Mouse (Mus musculus): ENCODE results near the gene Tmigd3. TPM values are rescaled to one million over a fixed set of nuclear protein-coding genes. Genes with fewer than 3 reads are reported as not detected.

Tmigd3 gene
- polyA plus RNA-seq, 1 experiment from 2014 or later: 0.41 TPM

GRCm38 (mm10) chr3:105861747-105862366, 8.8 kb upstream of the Tmigd3 start:
- ATAC-seq (ENCODE audit: insufficient number of reproducible peaks, insufficient read depth, low FRiP score, low read depth): no peak
- H3K27ac ChIP-seq (replicated peaks in 1 of 2; ENCODE audit: control insufficient read depth in 1 of 2, insufficient read depth in 1 of 2, low read depth in 2 of 2, low read length in 2 of 2): no peak overlapping the region
- WGBS: 52% methylated on average over 7 of the region's 7 CpGs

GRCm38 (mm10) chr3:105864123-105864522, 6.6 kb upstream of the Tmigd3 start:
- H3K36me3 ChIP-seq (ENCODE audit: control insufficient read depth, insufficient read depth, low read length): no peaks in the 10 kb centered on the region
- ATAC-seq (ENCODE audit: insufficient number of reproducible peaks, insufficient read depth, low FRiP score, low read depth): no peak
- H3K9me3 ChIP-seq (ENCODE audit: control insufficient read depth, low read length): no peaks in the 10 kb centered on the region
- H3K4me3 ChIP-seq (ENCODE audit: control insufficient read depth in 1 of 2, insufficient read depth in 1 of 2, low read depth in 1 of 2, low read length in 2 of 2): no peak overlapping the region
- peaks cover 6 to 13% of the 10 kb centered on the region in 2 experiments for H3K4me1 ChIP-seq (ENCODE audit: control insufficient read depth in 2 of 2, insufficient read depth in 2 of 2, low read length in 2 of 2)
- no peak overlapping the region for H3K27ac ChIP-seq (replicated peaks in 1 of 2; ENCODE audit: control insufficient read depth in 1 of 2, insufficient read depth in 1 of 2, low read depth in 2 of 2, low read length in 2 of 2)
- H3K27me3 ChIP-seq (ENCODE audit: control insufficient read depth, insufficient read depth, low read length): no peaks in the 10 kb centered on the region
- whole genome bisulfite sequencing: 51% methylated on average over 1 of the region's 1 CpGs
- no peak overlapping the region for H3K9ac ChIP-seq (ENCODE audit: low read length)
- no peak overlapping the region for H3K4me2 ChIP-seq (ENCODE audit: low read length)

More at GRCm38 (mm10) chr3:105861747-105862366, 8.8 kb upstream of the Tmigd3 start:
- H3K4me3 ChIP-seq (ENCODE audit: control insufficient read depth in 1 of 2, insufficient read depth in 1 of 2, low read depth in 1 of 2, low read length in 2 of 2): no peak overlapping the region
- H3K4me2 ChIP-seq (ENCODE audit: low read length): no peak overlapping the region
- H3K4me1 ChIP-seq (ENCODE audit: control insufficient read depth in 2 of 2, insufficient read depth in 2 of 2, low read length in 2 of 2): no peaks in the 10 kb centered on the region
- no peaks in the 10 kb centered on the region for H3K27me3 ChIP-seq (ENCODE audit: control insufficient read depth, insufficient read depth, low read length)
- H3K9me3 ChIP-seq (ENCODE audit: control insufficient read depth, low read length): no peaks in the 10 kb centered on the region
- H3K9ac ChIP-seq (ENCODE audit: low read length): no peak overlapping the region
- no peaks in the 10 kb centered on the region for H3K36me3 ChIP-seq (ENCODE audit: control insufficient read depth, insufficient read depth, low read length)

GRCm38 (mm10) chr3:105865122-105865521, 5.6 kb upstream of the Tmigd3 start:
- H3K4me3 ChIP-seq (ENCODE audit: control insufficient read depth in 1 of 2, insufficient read depth in 1 of 2, low read depth in 1 of 2, low read length in 2 of 2): no peak overlapping the region
- no peaks in the 10 kb centered on the region for H3K36me3 ChIP-seq (ENCODE audit: control insufficient read depth, insufficient read depth, low read length)
- no peak for ATAC-seq (ENCODE audit: insufficient number of reproducible peaks, insufficient read depth, low FRiP score, low read depth)
- peaks cover 6 to 13% of the 10 kb centered on the region in 2 experiments for H3K4me1 ChIP-seq (ENCODE audit: control insufficient read depth in 2 of 2, insufficient read depth in 2 of 2, low read length in 2 of 2)
- 74% methylated on average over 9 of the region's 9 CpGs for WGBS
- H3K4me2 ChIP-seq (ENCODE audit: low read length): no peak overlapping the region
- H3K9me3 ChIP-seq (ENCODE audit: control insufficient read depth, low read length): no peaks in the 10 kb centered on the region
- H3K9ac ChIP-seq (ENCODE audit: low read length): no peak overlapping the region
- H3K27me3 ChIP-seq (ENCODE audit: control insufficient read depth, insufficient read depth, low read length): no peaks in the 10 kb centered on the region
- H3K27ac ChIP-seq (replicated peaks in 1 of 2; ENCODE audit: control insufficient read depth in 1 of 2, insufficient read depth in 1 of 2, low read depth in 2 of 2, low read length in 2 of 2): no peak overlapping the region

GRCm38 (mm10) chr3:105868135-105868534, 2.6 kb upstream of the Tmigd3 start:
- Histone ChIP-seq H3K4me3 (ENCODE audit: control insufficient read depth in 1 of 2, insufficient read depth in 1 of 2, low read depth in 1 of 2, low read length in 2 of 2) (no peak overlapping the region), H3K4me1 (ENCODE audit: control insufficient read depth in 2 of 2, insufficient read depth in 2 of 2, low read length in 2 of 2) (peaks cover 12 to 22% of the 10 kb centered on the region in 2 experiments), H3K27me3 (ENCODE audit: control insufficient read depth, insufficient read depth, low read length) (no peaks in the 10 kb centered on the region), H3K4me2 (ENCODE audit: low read length) (no peak overlapping the region), H3K36me3 (ENCODE audit: control insufficient read depth, insufficient read depth, low read length) (no peaks in the 10 kb centered on the region), H3K9me3 (ENCODE audit: control insufficient read depth, low read length) (no peaks in the 10 kb centered on the region), H3K9ac (ENCODE audit: low read length) (no peak overlapping the region), H3K27ac (replicated peaks in 1 of 2; ENCODE audit: control insufficient read depth in 1 of 2, insufficient read depth in 1 of 2, low read depth in 2 of 2, low read length in 2 of 2) (peak overlapping the region in 1 of 2 experiments; percentile 42; a peak in 1 of 4 replicates)
- WGBS: 6% methylated on average over 2 of the region's 2 CpGs
- no peak for ATAC-seq (ENCODE audit: insufficient number of reproducible peaks, insufficient read depth, low FRiP score, low read depth)

- Histone ChIP-seq H3K27ac (replicated peaks in 1 of 2; ENCODE audit: control insufficient read depth in 1 of 2, insufficient read depth in 1 of 2, low read depth in 2 of 2, low read length in 2 of 2) (no peak overlapping the region; a peak in 1 of 4 replicates), H3K4me1 (ENCODE audit: control insufficient read depth in 2 of 2, insufficient read depth in 2 of 2, low read length in 2 of 2) (peaks cover 17 to 32% of the 10 kb centered on the region in 2 experiments), H3K4me2 (ENCODE audit: low read length) (peak overlapping the region; percentile 35), H3K4me3 (ENCODE audit: control insufficient read depth in 1 of 2, insufficient read depth in 1 of 2, low read depth in 1 of 2, low read length in 2 of 2) (no peak overlapping the region), H3K27me3 (ENCODE audit: control insufficient read depth, insufficient read depth, low read length) (no peaks in the 10 kb centered on the region; the same call in 1 of the 2 replicates), H3K9me3 (ENCODE audit: control insufficient read depth, low read length) (no peaks in the 10 kb centered on the region), H3K9ac (ENCODE audit: low read length) (no peak overlapping the region), H3K36me3 (ENCODE audit: control insufficient read depth, insufficient read depth, low read length) (no peaks in the 10 kb centered on the region)
- ATAC-seq (ENCODE audit: insufficient number of reproducible peaks, insufficient read depth, low FRiP score, low read depth): no peak
- WGBS: 19% methylated on average over 6 of the region's 6 CpGs
Measured at GRCm38 (mm10) chr3:105872034-105872433, 1.3 kb downstream of the Tmigd3 start.

- H3K4me3 ChIP-seq (ENCODE audit: control insufficient read depth in 1 of 2, insufficient read depth in 1 of 2, low read depth in 1 of 2, low read length in 2 of 2): no peak overlapping the region
- no peak overlapping the region for H3K9ac ChIP-seq (ENCODE audit: low read length)
- H3K9me3 ChIP-seq (ENCODE audit: control insufficient read depth, low read length): no peaks in the 10 kb centered on the region
- H3K27me3 ChIP-seq (ENCODE audit: control insufficient read depth, insufficient read depth, low read length): no peaks in the 10 kb centered on the region; the same call in 1 of the 2 replicates
- WGBS: 15% methylated on average over 3 of the region's 3 CpGs
- no peak for ATAC-seq (ENCODE audit: insufficient number of reproducible peaks, insufficient read depth, low FRiP score, low read depth)
- no peak overlapping the region; a peak in 1 of 4 replicates for H3K27ac ChIP-seq (replicated peaks in 1 of 2; ENCODE audit: control insufficient read depth in 1 of 2, insufficient read depth in 1 of 2, low read depth in 2 of 2, low read length in 2 of 2)
- H3K4me2 ChIP-seq (ENCODE audit: low read length): peak overlapping the region; percentile 35
- H3K4me1 ChIP-seq (ENCODE audit: control insufficient read depth in 2 of 2, insufficient read depth in 2 of 2, low read length in 2 of 2): peaks cover 17 to 31% of the 10 kb centered on the region in 2 experiments
- no peaks in the 10 kb centered on the region for H3K36me3 ChIP-seq (ENCODE audit: control insufficient read depth, insufficient read depth, low read length)
Measured at GRCm38 (mm10) chr3:105872579-105872978, 1.9 kb downstream of the Tmigd3 start.

GRCm38 (mm10) chr3:105873451-105874445, 3.0 kb downstream of the Tmigd3 start:
- Histone ChIP-seq H3K9ac (ENCODE audit: low read length) (no peak overlapping the region), H3K36me3 (ENCODE audit: control insufficient read depth, insufficient read depth, low read length) (no peaks in the 10 kb centered on the region), H3K27me3 (ENCODE audit: control insufficient read depth, insufficient read depth, low read length) (no peaks in the 10 kb centered on the region; the same call in 1 of the 2 replicates), H3K4me2 (ENCODE audit: low read length) (no peak overlapping the region), H3K9me3 (ENCODE audit: control insufficient read depth, low read length) (no peaks in the 10 kb centered on the region), H3K4me1 (ENCODE audit: control insufficient read depth in 2 of 2, insufficient read depth in 2 of 2, low read length in 2 of 2) (peaks cover 11 to 20% of the 10 kb centered on the region in 2 experiments), H3K4me3 (ENCODE audit: control insufficient read depth in 1 of 2, insufficient read depth in 1 of 2, low read depth in 1 of 2, low read length in 2 of 2) (no peak overlapping the region), H3K27ac (replicated peaks in 1 of 2; ENCODE audit: control insufficient read depth in 1 of 2, insufficient read depth in 1 of 2, low read depth in 2 of 2, low read length in 2 of 2) (no peak overlapping the region)
- WGBS: 85% methylated on average over 6 of the region's 6 CpGs
- no peak for ATAC-seq (ENCODE audit: insufficient number of reproducible peaks, insufficient read depth, low FRiP score, low read depth)

All from heart, embryonic 14.5 days (tissue).